Mouse (Mus musculus) small intestine, adult 2 months (tissue): ENCODE results near the gene Arrdc5. TPM values are rescaled to one million over a fixed set of nuclear protein-coding genes. Genes with fewer than 3 reads are reported as not detected.

Experiments
- H3K27ac ChIP-seq: fragments of 200-500 bp; 2 replicates; pipeline ENCODE4 v1.5.1; 2012; ENCODE audit warnings: low read depth, low read length, control low read depth, inconsistent platforms; ENCODE audit not compliant: insufficient read depth
- H3K27me3 ChIP-seq: fragments of 200-500 bp; 2 replicates; pipeline ENCODE4 v1.6.1; 2012; ENCODE audit warnings: mild to moderate bottlenecking, moderate library complexity, low read length, inconsistent platforms; ENCODE audit not compliant: control insufficient read depth, insufficient read depth
- H3K36me3 ChIP-seq: fragments of 200-500 bp; 2 replicates; pipeline ENCODE4 v1.6.1; 2012; ENCODE audit warnings: mild to moderate bottlenecking, low read length, control low read depth, inconsistent platforms; ENCODE audit not compliant: control insufficient read depth, insufficient read depth
- H3K4me1 ChIP-seq: fragments of 200-500 bp; 2 replicates; pipeline ENCODE4 v1.6.1; 2012; ENCODE audit warnings: low read length, inconsistent platforms, mixed read lengths; ENCODE audit not compliant: control insufficient read depth, insufficient read depth, insufficient read length
- H3K4me3 ChIP-seq: fragments of 200-500 bp; 2 replicates; pipeline ENCODE4 v1.5.1; 2012; ENCODE audit warnings: low read depth, mild to moderate bottlenecking, control low read depth, inconsistent platforms, low read length, moderate library complexity
- CTCF ChIP-seq: fragments of 200-500 bp; IDR thresholded peaks from 2 replicates; pipeline ENCODE4 v1.5.1; 2012; ENCODE audit warnings: low read depth, mild to moderate bottlenecking, control low read depth, inconsistent platforms, low read length, moderate library complexity, mixed read lengths; ENCODE audit not compliant: insufficient replicate concordance, insufficient read length; ENCODE audit errors: extremely low read depth
- POLR2A ChIP-seq: fragments of 200-500 bp; IDR thresholded peaks from 2 replicates; pipeline ENCODE4 v1.6.1; 2012; ENCODE audit warnings: low read depth, mild to moderate bottlenecking, control low read depth, inconsistent platforms, low read length, moderate library complexity
- WGBS: fragments of 180-500 bp; shearing (Covaris S2); methylation state at CpG from one replicate; pipeline ENCODE4 v1.1.7; 2018; 5-methylcytosine and 5-hydroxymethylcytosine counted together
- polyA plus RNA-seq: library from polyadenylated mRNA; depleted of rRNA; stranded (reverse); fragments of >200 nt; gene quantifications from 2 replicates; pipeline ENCODE4 v1.2.3, GENCODE M21; 2012

Gene Arrdc5
- polyA plus RNA-seq, 1 experiment = not detected

DNA sequence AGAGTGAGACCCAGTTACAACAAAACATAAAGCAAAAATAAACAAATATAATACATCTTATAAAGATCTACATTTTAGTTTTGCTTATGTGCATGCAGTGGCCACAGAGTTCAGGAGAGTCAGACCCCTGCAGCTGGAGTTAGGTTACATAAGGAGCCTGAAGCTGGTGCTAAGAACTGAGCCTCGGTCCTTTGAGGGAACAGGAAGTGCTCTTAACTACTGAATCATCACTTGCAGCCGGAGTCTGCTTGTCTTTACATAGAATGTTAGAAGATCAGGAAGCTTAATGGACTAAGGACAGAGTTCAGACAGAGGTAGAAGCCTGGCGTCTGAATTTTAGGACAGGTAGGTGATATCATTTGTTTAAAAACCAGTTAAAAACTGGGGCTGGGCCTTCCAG lies 11.2 kb downstream of the Arrdc5 start:
- H3K4me1 ChIP-seq = peaks cover 9% of the 10 kb centered on the region; the same call in 1 of the 2 replicates
- peak overlapping the region; percentile 80; the same call in 1 of the 2 replicates for H3K4me3 ChIP-seq
- peak overlapping the region; percentile 97 for H3K27ac ChIP-seq
- 12% methylated on average over 3 of the region's 3 CpGs for WGBS
- H3K27me3 ChIP-seq = no peaks in the 10 kb centered on the region
- TF ChIP-seq POLR2A = no peak
- TF ChIP-seq CTCF = no peak
- H3K36me3 ChIP-seq = peaks cover 32% of the 10 kb centered on the region

DNA sequence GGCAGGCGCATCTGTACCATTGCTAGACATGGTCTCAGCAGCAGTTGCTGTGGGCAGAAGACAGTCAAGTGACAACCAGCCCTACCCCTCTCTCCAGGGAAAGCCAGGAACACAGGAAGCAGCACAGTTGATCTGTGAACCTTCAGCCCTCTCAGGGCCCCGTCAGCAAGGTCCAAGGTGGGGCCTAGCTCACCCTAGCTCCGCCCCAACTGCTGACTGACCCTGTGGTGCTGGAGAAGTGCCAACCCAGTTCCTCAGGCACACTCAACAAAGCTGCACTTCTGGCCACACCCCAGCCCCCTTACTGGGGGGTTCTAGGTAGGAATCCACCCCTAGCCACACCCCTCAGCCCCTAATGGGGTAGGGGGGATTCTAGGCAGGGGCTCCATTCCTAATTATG lies 12.3 kb downstream of the Arrdc5 start:
- TF ChIP-seq CTCF (no peak), POLR2A (peak; percentile 89)
- Histone ChIP-seq H3K4me1 (peaks cover 10% of the 10 kb centered on the region; the same call in 1 of the 2 replicates), H3K36me3 (peaks cover 40% of the 10 kb centered on the region), H3K27ac (peak overlapping the region; percentile 97), H3K4me3 (peak overlapping the region; percentile 82), H3K27me3 (no peaks in the 10 kb centered on the region)
- 28% methylated on average over 3 of the region's 3 CpGs for WGBS

DNA sequence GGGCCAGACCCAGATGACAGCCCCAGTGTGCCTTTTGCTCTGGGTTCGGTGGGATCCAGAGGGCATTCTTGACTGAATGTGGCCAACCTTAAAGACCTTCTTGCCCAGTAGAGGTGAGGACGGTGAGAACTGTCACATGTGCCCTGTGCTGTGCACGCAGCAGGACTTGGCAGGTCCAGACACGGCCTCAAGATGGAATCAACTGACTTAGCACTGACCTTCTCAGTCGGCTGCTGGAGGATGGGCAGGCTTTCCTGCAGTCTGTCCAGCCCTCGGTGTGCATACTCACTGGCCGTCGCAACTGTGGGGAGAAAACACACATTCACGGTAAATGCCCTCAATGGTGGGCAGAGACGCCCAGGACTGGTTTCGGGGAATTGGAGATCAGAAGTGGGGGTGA lies 14.1 kb downstream of the Arrdc5 start:
- no peak for TF ChIP-seq POLR2A
- no peak for TF ChIP-seq CTCF
- Histone ChIP-seq H3K4me3 (peak overlapping the region; percentile 82; the same call in 1 of the 2 replicates), H3K27me3 (no peaks in the 10 kb centered on the region), H3K36me3 (peaks cover 52% of the 10 kb centered on the region), H3K4me1 (peaks cover 12% of the 10 kb centered on the region), H3K27ac (no peak overlapping the region)
- WGBS = 92% methylated on average over 11 of the region's 11 CpGs

DNA sequence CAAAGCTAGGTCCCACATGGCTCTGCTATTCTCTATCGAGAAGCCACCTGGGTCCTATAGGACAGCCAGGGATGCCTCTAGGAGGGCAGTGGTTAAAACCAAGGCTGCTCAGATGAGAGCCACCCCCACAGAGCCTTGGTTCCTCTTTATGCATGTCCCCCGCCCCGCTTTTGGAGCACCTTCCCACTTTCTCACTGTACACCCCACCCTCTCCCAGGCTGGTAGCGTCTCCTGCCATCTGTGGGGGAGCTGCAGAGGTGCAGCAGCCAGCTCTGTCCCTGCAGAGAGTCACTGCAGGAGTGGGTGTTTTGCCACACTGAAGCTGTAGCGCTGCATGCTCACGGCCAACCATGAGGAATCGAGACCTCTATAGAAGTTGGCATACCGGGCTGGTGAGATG lies 16.8 kb downstream of the Arrdc5 start:
- peaks cover 71% of the 10 kb centered on the region for H3K36me3 ChIP-seq
- TF ChIP-seq CTCF (no peak), POLR2A (no peak)
- H3K4me1 ChIP-seq = peaks cover 20% of the 10 kb centered on the region
- no peaks in the 10 kb centered on the region for H3K27me3 ChIP-seq
- no peak overlapping the region for H3K4me3 ChIP-seq
- WGBS = 91% methylated on average over 8 of the region's 8 CpGs
- no peak overlapping the region for H3K27ac ChIP-seq

DNA sequence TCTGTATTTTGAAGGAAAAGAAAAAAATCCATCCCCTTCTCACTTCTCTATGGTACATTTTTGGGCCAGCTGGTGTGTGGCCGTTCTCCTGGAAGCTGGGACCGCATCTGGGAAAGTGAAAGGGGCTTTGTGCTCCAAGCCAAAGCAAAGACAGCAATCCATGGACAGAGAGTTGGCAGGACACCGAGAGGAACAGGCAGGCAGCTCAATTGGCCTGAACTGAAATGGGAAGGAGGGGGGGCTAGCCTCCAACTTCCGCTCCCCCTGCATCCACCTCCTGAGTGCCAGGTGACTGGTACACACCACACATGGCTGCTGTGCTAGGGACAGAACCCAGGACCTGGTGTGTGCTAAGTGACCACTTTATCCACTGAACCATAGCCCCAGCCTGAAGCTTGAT lies 17.3 kb downstream of the Arrdc5 start:
- no peak overlapping the region for H3K4me3 ChIP-seq
- peaks cover 74% of the 10 kb centered on the region for H3K36me3 ChIP-seq
- peaks cover 25% of the 10 kb centered on the region for H3K4me1 ChIP-seq
- no peak for TF ChIP-seq CTCF
- H3K27ac ChIP-seq = no peak overlapping the region
- no peaks in the 10 kb centered on the region for H3K27me3 ChIP-seq
- WGBS = 85% methylated on average over 4 of the region's 4 CpGs

DNA sequence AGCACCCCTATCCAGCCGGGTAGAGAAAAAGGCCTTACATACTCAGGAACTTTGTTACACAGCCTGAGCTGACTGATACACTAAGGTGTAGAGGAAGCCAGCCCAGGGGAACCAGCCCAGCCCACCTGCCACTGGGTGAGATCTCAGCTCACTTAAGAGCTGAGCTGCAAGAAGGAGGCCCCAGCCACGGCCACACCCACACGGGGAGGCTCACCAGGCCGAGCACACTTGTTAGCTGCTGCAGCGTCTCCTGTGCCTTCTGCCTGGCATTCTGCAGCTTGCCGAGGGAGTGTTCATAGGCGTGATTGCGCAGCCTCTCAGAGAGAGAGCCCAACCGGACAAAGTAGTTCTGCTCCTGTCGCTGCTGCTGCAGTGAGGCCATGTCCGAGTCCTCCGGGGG lies 18.9 kb downstream of the Arrdc5 start:
- WGBS = 81% methylated on average over 12 of the region's 12 CpGs
- Histone ChIP-seq H3K27ac (no peak overlapping the region), H3K27me3 (no peaks in the 10 kb centered on the region), H3K4me1 (peaks cover 25% of the 10 kb centered on the region), H3K36me3 (peaks cover 65% of the 10 kb centered on the region), H3K4me3 (no peak overlapping the region)
- TF ChIP-seq CTCF (no peak), POLR2A (no peak)

DNA sequence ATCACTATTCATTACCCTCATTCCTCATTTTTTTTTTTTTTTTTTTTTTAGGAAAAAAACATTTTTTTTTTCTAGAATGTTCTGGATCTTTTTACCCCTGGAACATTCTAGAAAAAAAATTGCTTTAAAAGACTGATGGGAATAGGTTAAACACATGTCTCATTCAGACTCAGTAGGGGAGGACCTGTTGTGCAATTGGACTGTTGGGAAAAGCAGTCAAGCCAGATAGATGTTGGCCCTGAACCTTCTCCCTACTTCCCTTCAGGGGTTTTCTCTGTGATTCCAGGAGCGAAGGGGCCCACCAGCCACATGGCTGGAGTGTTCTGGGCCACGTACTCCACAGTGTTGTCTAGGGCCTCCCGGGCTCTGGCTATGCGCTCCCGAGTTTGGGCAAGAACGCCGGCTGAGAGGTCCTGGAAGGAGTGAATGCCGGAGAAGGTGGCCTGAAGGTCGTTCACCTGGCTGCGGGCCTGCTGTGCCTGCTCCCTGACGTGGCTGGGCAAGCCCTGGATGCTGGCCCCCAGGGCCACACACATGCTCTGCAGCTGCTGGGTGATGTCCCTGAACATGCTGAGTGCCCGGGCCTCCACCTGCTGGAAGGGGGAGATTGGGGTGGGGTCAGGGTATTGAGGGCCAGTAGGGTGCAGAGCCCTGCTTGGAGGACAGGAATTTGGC lies 20.5 kb downstream of the Arrdc5 start:
- H3K36me3 ChIP-seq = peaks cover 49% of the 10 kb centered on the region
- no peak overlapping the region for H3K4me3 ChIP-seq
- H3K27me3 ChIP-seq = no peaks in the 10 kb centered on the region
- 91% methylated on average over 12 of the region's 12 CpGs for WGBS
- no peak overlapping the region for H3K27ac ChIP-seq
- peaks cover 25% of the 10 kb centered on the region for H3K4me1 ChIP-seq
- TF ChIP-seq POLR2A = no peak
- no peak for TF ChIP-seq CTCF
